Mouse (Mus musculus): ENCODE measurements at regions not wholly inside any gene's neighbourhood (a gene's known extent, or its start where the extent isn't known, plus 50 kb on each side); places are given as distances from the start of the nearest gene placed in this dataset.

- no peak for ATAC-seq
- Histone ChIP-seq H3K27ac (ENCODE audit: low read depth) (no peak overlapping the region), H3K9me3 (ENCODE audit: low read length) (no peaks in the 10 kb centered on the region), H3K4me1 (ENCODE audit: insufficient read depth) (no peaks in the 10 kb centered on the region), H3K27me3 (ENCODE audit: insufficient read depth, low read length) (no peaks in the 10 kb centered on the region), H3K4me3 (ENCODE audit: low read depth, low read length) (no peak overlapping the region), H3K36me3 (replicated peaks; ENCODE audit: insufficient read depth, low read length) (no peaks in the 10 kb centered on the region), H3K4me2 (ENCODE audit: low read depth, low read length) (no peak overlapping the region), H3K9ac (replicated peaks) (no peak overlapping the region)
- TF ChIP-seq EP300 (IDR thresholded peaks at IDR 0.05; ENCODE audit: low read depth) = no peak
- TF ChIP-seq CTCF (IDR thresholded peaks at IDR 0.05; ENCODE audit: low read depth) = no peak
- no peak for DNase-seq
- WGBS (ENCODE audit: insufficient replicate concordance) = 76% methylated on average over 8 of the region's 8 CpGs
These were observed 471.9 kb downstream of the Lmo4 start for GRCm38 (mm10) chr3:143732966-143733725.

DNA sequence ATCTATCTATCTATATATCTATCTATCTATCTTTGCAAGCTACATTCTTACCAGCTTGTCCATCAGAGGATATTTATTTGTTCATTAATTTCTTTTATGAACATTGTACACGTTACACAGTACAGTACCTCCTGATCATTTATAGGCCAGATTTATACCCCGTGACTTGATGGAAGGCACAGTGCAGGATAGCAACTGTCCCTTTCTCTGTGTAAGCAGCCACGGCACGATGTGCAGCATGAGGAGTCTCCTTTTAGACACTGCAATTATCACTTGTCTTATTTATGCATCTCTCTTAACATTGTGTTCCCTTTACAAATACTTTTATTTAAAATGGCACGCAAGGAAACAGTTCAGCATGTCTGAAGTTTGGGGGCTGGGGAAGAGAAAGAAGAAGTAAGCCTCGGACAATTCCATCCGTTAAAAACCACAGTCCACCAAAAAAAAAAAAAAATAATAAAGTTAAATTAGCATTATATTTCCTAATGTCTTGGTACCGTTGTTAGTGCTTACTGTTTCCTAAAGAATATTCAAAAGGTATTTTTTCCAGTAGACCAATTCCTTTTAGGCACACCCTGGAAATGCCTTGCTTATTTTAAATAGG, 475.4 kb downstream of the Lmo4 start:
- H3K4me3 ChIP-seq (ENCODE audit: low read depth, low read length) = no peak overlapping the region
- TF ChIP-seq CTCF (IDR thresholded peaks at IDR 0.05; ENCODE audit: low read depth) (no peak), EP300 (IDR thresholded peaks at IDR 0.05; ENCODE audit: low read depth) (no peak)
- H3K27me3 ChIP-seq (ENCODE audit: insufficient read depth, low read length) = no peaks in the 10 kb centered on the region
- no peaks in the 10 kb centered on the region for H3K36me3 ChIP-seq (replicated peaks; ENCODE audit: insufficient read depth, low read length)
- 60% methylated on average over 8 of the region's 8 CpGs for WGBS (ENCODE audit: insufficient replicate concordance)
- no peak overlapping the region for H3K4me2 ChIP-seq (ENCODE audit: low read depth, low read length)
- H3K4me1 ChIP-seq (ENCODE audit: insufficient read depth) = no peaks in the 10 kb centered on the region
- no peak for ATAC-seq
- no peaks in the 10 kb centered on the region for H3K9me3 ChIP-seq (ENCODE audit: low read length)
- no peak overlapping the region for H3K9ac ChIP-seq (replicated peaks)
- H3K27ac ChIP-seq (ENCODE audit: low read depth) = no peak overlapping the region
- DNase-seq = no peak

DNA sequence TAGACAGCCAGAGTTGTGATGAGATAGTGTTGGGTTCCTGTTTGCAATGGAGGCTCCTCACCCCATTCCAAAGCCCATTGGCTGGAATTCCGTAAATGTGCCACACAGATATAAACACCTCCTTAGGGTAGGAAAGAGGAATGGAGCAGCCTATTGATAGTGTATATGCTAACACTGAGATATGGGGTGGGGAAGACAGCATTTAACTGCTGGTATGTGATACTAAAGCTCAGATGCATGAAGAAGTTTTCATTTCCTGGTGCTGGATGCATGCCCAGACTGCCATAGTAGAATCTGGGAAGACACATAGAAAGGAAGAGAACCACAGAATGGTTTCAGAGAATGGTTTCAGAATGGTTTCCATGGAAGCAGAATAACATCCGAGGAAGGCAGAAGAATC, 482.4 kb downstream of the Lmo4 start:
- no peaks in the 10 kb centered on the region for H3K36me3 ChIP-seq (replicated peaks; ENCODE audit: insufficient read depth, low read length)
- no peak overlapping the region for H3K9ac ChIP-seq (replicated peaks)
- no peaks in the 10 kb centered on the region for H3K27me3 ChIP-seq (ENCODE audit: insufficient read depth, low read length)
- no peaks in the 10 kb centered on the region for H3K4me1 ChIP-seq (ENCODE audit: insufficient read depth)
- H3K27ac ChIP-seq (ENCODE audit: low read depth) = no peak overlapping the region
- ATAC-seq (no peak), DNase-seq (no peak)
- TF ChIP-seq EP300 (IDR thresholded peaks at IDR 0.05; ENCODE audit: low read depth) (no peak), CTCF (IDR thresholded peaks at IDR 0.05; ENCODE audit: low read depth) (no peak)
- H3K9me3 ChIP-seq (ENCODE audit: low read length) = no peaks in the 10 kb centered on the region
- H3K4me3 ChIP-seq (ENCODE audit: low read depth, low read length) = no peak overlapping the region
- WGBS (ENCODE audit: insufficient replicate concordance) = 75% methylated on average over 2 of the region's 2 CpGs
- H3K4me2 ChIP-seq (ENCODE audit: low read depth, low read length) = no peak overlapping the region

DNA sequence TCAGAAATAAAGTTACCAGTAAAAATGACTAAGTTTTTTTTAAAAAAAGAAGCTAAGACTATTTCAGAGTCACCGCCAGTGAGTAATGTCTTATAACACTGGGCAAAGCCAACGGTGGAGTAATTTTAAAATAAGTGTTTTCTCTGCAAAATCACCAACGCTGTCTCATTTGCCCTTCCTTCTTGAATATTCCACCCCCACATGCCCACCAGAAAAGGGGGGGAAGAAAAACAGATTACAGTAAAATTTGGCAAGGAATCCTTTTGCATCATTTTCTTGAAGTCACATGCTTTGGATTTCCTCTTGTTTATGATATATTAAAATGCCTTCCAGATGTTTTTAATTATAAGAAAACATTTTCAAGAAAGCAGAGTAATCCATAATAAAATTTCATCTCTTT, 482.9 kb downstream of the Lmo4 start:
- TF ChIP-seq EP300 (IDR thresholded peaks at IDR 0.05; ENCODE audit: low read depth) (no peak), CTCF (IDR thresholded peaks at IDR 0.05; ENCODE audit: low read depth) (no peak)
- no peaks in the 10 kb centered on the region for H3K36me3 ChIP-seq (replicated peaks; ENCODE audit: insufficient read depth, low read length)
- no peak overlapping the region for H3K27ac ChIP-seq (ENCODE audit: low read depth)
- no peak for DNase-seq
- H3K4me3 ChIP-seq (ENCODE audit: low read depth, low read length) = no peak overlapping the region
- no peak for ATAC-seq
- no peak overlapping the region for H3K9ac ChIP-seq (replicated peaks)
- no peaks in the 10 kb centered on the region for H3K4me1 ChIP-seq (ENCODE audit: insufficient read depth)
- 86% methylated on average over 3 of the region's 3 CpGs for WGBS (ENCODE audit: insufficient replicate concordance)
- no peak overlapping the region for H3K4me2 ChIP-seq (ENCODE audit: low read depth, low read length)
- no peaks in the 10 kb centered on the region for H3K9me3 ChIP-seq (ENCODE audit: low read length)
- no peaks in the 10 kb centered on the region for H3K27me3 ChIP-seq (ENCODE audit: insufficient read depth, low read length)

DNA sequence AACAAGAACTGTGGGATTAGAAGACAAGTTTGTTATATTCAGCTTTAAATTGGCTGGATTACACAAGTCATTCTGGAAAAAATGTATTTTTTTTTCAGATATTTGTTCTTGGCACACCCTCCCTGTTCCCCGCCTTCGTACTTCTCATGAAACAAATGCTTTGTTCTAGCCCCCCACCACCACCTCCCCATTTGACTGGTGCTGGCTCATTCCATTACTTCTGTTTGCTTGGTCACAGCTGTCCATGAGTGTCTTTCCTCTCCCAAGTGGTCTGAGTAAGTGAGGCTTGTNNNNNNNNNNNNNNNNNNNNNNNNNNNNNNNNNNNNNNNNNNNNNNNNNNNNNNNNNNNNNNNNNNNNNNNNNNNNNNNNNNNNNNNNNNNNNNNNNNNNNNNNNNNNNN, 491.8 kb downstream of the Lmo4 start:
- no peaks in the 10 kb centered on the region for H3K36me3 ChIP-seq (replicated peaks; ENCODE audit: insufficient read depth, low read length)
- ATAC-seq = no peak
- H3K9ac ChIP-seq (replicated peaks) = no peak overlapping the region
- no peak overlapping the region for H3K27ac ChIP-seq (ENCODE audit: low read depth)
- no peak overlapping the region for H3K4me2 ChIP-seq (ENCODE audit: low read depth, low read length)
- H3K9me3 ChIP-seq (ENCODE audit: low read length) = no peaks in the 10 kb centered on the region
- no peak overlapping the region for H3K4me3 ChIP-seq (ENCODE audit: low read depth, low read length)
- no peaks in the 10 kb centered on the region for H3K4me1 ChIP-seq (ENCODE audit: insufficient read depth)
- no peak for DNase-seq
- no peaks in the 10 kb centered on the region for H3K27me3 ChIP-seq (ENCODE audit: insufficient read depth, low read length)
- WGBS (ENCODE audit: insufficient replicate concordance) = 87% methylated on average over 2 of the region's 2 CpGs
- TF ChIP-seq CTCF (IDR thresholded peaks at IDR 0.05; ENCODE audit: low read depth) (no peak), EP300 (IDR thresholded peaks at IDR 0.05; ENCODE audit: low read depth) (no peak)

DNA sequence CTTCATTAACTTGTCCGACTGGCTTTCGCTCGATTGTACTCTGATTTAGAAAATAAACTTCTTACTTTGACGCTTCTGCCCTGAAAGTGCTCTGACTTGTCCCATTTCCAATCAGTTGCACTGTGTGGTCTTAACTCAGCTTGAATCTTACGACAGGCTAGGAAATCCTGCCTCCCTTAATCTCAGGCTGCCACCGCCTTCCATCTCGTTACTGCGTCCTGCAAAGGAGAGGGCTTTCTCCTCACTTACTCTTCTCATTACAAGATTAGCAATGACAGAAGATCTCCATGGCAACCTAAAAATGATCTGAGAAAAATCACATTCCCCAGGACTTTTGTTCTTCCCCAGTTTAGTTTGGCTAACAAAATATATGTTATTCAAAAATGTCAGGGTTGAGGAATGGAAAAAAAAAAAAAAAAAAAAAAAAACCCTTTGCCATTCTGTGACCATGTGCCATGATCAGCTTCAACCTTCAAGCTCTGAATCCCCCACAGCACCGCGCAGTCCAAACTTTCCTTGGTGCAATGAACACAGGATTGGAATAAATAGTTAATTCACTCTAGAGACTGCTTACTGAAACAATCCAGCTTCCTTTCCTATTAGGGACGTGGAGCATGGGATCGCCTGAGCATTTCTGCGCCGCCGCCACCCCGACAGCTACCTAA, 494.1 kb downstream of the Lmo4 start:
- Histone ChIP-seq H3K9ac (replicated peaks) (no peak overlapping the region), H3K27ac (ENCODE audit: low read depth) (no peak overlapping the region), H3K4me2 (ENCODE audit: low read depth, low read length) (no peak overlapping the region), H3K4me3 (ENCODE audit: low read depth, low read length) (no peak overlapping the region), H3K36me3 (replicated peaks; ENCODE audit: insufficient read depth, low read length) (no peaks in the 10 kb centered on the region), H3K27me3 (ENCODE audit: insufficient read depth, low read length) (no peaks in the 10 kb centered on the region), H3K9me3 (ENCODE audit: low read length) (no peaks in the 10 kb centered on the region), H3K4me1 (ENCODE audit: insufficient read depth) (no peaks in the 10 kb centered on the region)
- no peak for DNase-seq
- TF ChIP-seq EP300 (IDR thresholded peaks at IDR 0.05; ENCODE audit: low read depth) = no peak
- TF ChIP-seq CTCF (IDR thresholded peaks at IDR 0.05; ENCODE audit: low read depth) = no peak
- 71% methylated on average over 16 of the region's 16 CpGs for WGBS (ENCODE audit: insufficient replicate concordance)
- ATAC-seq = no peak

Measured in liver, postnatal 0 days (tissue).